Mouse (Mus musculus) cerebellum, adult 2 months (tissue): ENCODE measurements around the gene C1s1. TPM values are rescaled to one million over a fixed set of nuclear protein-coding genes. Genes with fewer than 3 reads are reported as not detected.
"Not testable (repeated sequence)": the region's sequence is repeated elsewhere in the genome, so short reads cannot be mapped to it uniquely, and the experiment has no call there.

ENCODE experiments used
- DNase-seq, 2 experiments: peaks; one replicate each; pipeline ENCODE4 v3.0.0; 2021
- H3K27ac ChIP-seq: fragments of 200-500 bp; 2 replicates; pipeline ENCODE4 v1.5.1; 2012; ENCODE audit warnings: low read length, control low read depth, inconsistent platforms; ENCODE audit not compliant: insufficient read depth
- H3K27me3 ChIP-seq: fragments of 200-500 bp; 2 replicates; pipeline ENCODE4 v1.6.1; 2012; ENCODE audit warnings: inconsistent platforms, mild to moderate bottlenecking, low read length, moderate library complexity; ENCODE audit not compliant: control insufficient read depth, insufficient read depth
- H3K4me1 ChIP-seq: fragments of 200-500 bp; 2 replicates; pipeline ENCODE4 v1.6.1; 2011; ENCODE audit warnings: low read length; ENCODE audit not compliant: control insufficient read depth, insufficient read depth
- H3K4me3 ChIP-seq: fragments of 200-500 bp; replicated peaks from 2 replicates; pipeline ENCODE3; 2011; ENCODE audit warnings: mild to moderate bottlenecking, low read depth, low read length, control low read depth; ENCODE audit not compliant: insufficient read depth
- CTCF ChIP-seq: fragments of 200-500 bp; IDR thresholded peaks from 2 replicates; pipeline ENCODE4 v1.5.1; 2011; ENCODE audit warnings: low read depth, mild to moderate bottlenecking, control low read depth, low read length, moderate library complexity, borderline replicate concordance; ENCODE audit not compliant: insufficient read depth
- POLR2A ChIP-seq: fragments of 200-500 bp; IDR thresholded peaks from 2 replicates; pipeline ENCODE4 v1.6.1; 2011; ENCODE audit warnings: low read length, control low read depth, borderline replicate concordance; ENCODE audit not compliant: insufficient read depth
- WGBS: fragments of 180-500 bp; shearing (Covaris S2); methylation state at CpG from one replicate; pipeline ENCODE4 v1.1.7; 2018; 5-methylcytosine and 5-hydroxymethylcytosine counted together
- polyA plus RNA-seq: library from polyadenylated mRNA; depleted of rRNA; stranded (reverse); fragments of >200 nt; gene quantifications from 2 replicates; pipeline ENCODE4 v1.2.3, GENCODE M21; 2012

Gene C1s1
- polyA plus RNA-seq, 1 experiment = 1.2 TPM

GRCm38 (mm10) chr6:124527881-124528280 is 14.3 kb downstream of the C1s1 start:
- H3K27ac ChIP-seq = no peak overlapping the region
- WGBS = 73% methylated on average over 3 of the region's 3 CpGs
- H3K4me3 ChIP-seq = no peak overlapping the region
- no peaks in the 10 kb centered on the region for H3K27me3 ChIP-seq
- no peak for DNase-seq
- TF ChIP-seq CTCF = no peak
- no peak for TF ChIP-seq POLR2A
- no peaks in the 10 kb centered on the region for H3K4me1 ChIP-seq

DNA sequence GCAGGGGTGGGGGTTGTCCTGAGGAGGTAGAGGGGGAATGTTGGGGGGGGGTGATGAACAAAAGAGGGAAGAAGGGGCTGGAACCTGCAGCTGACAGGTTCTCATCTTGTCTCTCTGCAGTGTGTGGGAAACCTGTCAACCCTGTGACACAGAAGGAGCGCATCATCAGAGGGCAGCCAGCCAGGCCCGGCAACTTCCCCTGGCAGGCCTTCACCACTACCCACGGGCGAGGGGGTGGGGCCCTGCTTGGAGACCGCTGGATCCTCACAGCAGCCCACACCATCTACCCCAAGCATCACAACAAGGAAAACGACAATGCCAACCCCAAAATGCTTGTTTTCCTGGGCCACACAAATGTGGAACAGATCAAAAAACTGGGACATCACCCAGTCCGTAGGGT is 20.1 kb downstream of the C1s1 start:
- not testable (repeated sequence) for H3K27ac ChIP-seq, H3K4me1 ChIP-seq, H3K4me3 ChIP-seq, H3K27me3 ChIP-seq
- WGBS = 37% methylated on average over 7 of the region's 7 CpGs
- peak in 1 of 2 experiments; percentile 17 for DNase-seq

DNA sequence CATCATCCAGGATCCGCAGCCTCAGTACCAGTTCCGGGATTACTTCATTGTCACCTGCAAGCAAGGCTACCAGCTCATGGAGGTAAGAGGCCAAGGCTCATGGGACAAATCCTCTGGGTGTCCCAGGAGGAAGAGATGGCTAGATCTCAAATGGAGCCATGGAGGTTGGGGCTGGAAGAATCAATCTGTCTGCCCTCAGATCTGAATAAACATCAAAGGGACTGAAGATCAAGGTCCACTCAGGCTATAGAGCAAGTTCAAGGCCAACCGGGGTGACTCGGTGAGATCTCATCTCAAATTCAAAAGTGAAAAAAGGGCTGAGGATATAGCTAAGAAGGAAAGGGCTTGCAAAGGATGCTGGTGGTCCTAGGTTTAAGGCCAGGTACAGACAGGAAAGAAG is 24.4 kb downstream of the C1s1 start:
- not testable (repeated sequence) for H3K27me3 ChIP-seq, H3K27ac ChIP-seq, H3K4me1 ChIP-seq, DNase-seq, H3K4me3 ChIP-seq
- 92% methylated on average over 4 of the region's 4 CpGs for WGBS

DNA sequence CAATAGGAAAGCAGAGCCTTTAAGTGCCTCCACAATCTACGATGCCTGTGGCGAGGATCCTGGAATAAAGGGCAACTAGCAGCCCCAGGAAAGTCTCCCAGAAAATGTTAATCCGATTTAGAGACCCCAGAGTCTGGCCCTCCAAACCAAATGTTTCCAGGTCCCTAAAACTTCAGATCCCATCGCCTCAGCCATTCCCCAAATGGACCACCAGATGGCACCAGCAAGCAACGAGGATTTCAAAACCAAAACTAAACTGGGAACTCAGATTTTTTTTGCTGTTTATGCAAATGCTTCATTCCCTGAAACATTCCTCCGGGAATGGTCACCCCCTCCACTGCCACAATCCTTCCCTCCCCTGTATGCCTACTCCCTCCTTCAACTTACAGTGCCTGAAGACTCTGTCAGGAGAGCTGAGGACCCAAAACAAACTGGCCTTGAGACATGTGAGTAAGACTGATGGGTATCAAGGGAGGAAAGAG is 29.8 kb downstream of the C1s1 start, which contains the start of gene C1ra:
C1ra (plus strand) TSS at position 51 of the 482 bp plus-strand sequence.
- Histone ChIP-seq H3K4me3 (peak within 1 kb of the TSS; percentile 18), H3K27me3 (no peaks in the 10 kb centered on the region)
- TF ChIP-seq POLR2A (no peak), CTCF (peak; percentile 56; the same call in 1 of the 2 replicates)

GRCm38 (mm10) chr6:124511936-124512335 is 30.2 kb downstream of the C1s1 start:
- Histone ChIP-seq H3K27ac (no peak overlapping the region), H3K4me1 (peaks cover 15% of the 10 kb centered on the region), H3K27me3 (no peaks in the 10 kb centered on the region), H3K4me3 (no peak overlapping the region)
- no peak for TF ChIP-seq POLR2A
- TF ChIP-seq CTCF = no peak
- DNase-seq = no peak
- 68% methylated on average over 6 of the region's 6 CpGs for WGBS

More for the DNA sequence above, 29.8 kb downstream of the C1s1 start, which contains the start of gene C1ra:
- Histone ChIP-seq H3K27ac (no peak within 1 kb of the TSS), H3K4me1 (peaks cover 13% of the 10 kb centered on the region)
- peak; percentile 33 to 65 for DNase-seq
- WGBS = 7% methylated on average over 6 of the region's 6 CpGs

- H3K27me3 ChIP-seq = not testable (repeated sequence)
- peaks cover 16% of the 10 kb centered on the region for H3K4me1 ChIP-seq
- 91% methylated on average over 5 of the region's 5 CpGs for WGBS
Observed at GRCm38 (mm10) chr6:124509192-124509591, 33.0 kb downstream of the C1s1 start.

DNA sequence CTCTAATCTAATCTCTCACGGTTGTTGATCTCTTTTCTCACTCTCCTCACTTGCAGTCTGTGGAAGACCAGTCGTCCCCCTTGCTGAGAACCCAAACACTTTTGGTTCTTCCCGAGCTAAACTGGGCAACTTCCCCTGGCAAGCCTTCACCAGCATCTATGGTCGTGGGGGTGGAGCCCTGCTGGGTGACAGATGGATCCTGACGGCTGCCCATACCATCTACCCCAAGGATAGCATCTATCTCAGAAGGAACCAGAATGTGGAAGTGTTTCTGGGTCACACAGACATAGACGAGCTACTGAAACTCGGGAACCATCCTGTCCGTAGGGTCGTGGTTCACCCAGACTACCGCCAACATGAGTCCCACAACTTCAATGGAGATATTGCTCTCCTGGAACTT is 33.9 kb downstream of the C1s1 start:
- WGBS = 12% methylated on average over 10 of the region's 10 CpGs
- TF ChIP-seq POLR2A (no peak), CTCF (no peak)
- peak; percentile 81 to 84 for DNase-seq
- no peaks in the 10 kb centered on the region for H3K27me3 ChIP-seq
- H3K4me1 ChIP-seq = peaks cover 16% of the 10 kb centered on the region
- H3K27ac ChIP-seq = 0 out of 2 replicates have a peak overlapping the region, but pooled peaks have one; percentile 2
- no peak overlapping the region for H3K4me3 ChIP-seq

More at GRCm38 (mm10) chr6:124509192-124509591, 33.0 kb downstream of the C1s1 start:
- not testable (repeated sequence) for H3K4me3 ChIP-seq, DNase-seq, H3K27ac ChIP-seq

- Histone ChIP-seq H3K27ac (no peak overlapping the region), H3K4me3 (no peak overlapping the region), H3K27me3 (no peaks in the 10 kb centered on the region), H3K4me1 (peaks cover 16% of the 10 kb centered on the region)
- 39% methylated on average over 6 of the region's 6 CpGs for WGBS
- DNase-seq = peak; percentile 46 to 48
- TF ChIP-seq CTCF (no peak), POLR2A (no peak)
Observed at GRCm38 (mm10) chr6:124506991-124507390, 35.2 kb downstream of the C1s1 start.
